Mouse (Mus musculus) cerebellum, postnatal 4 days (tissue): ENCODE measurements around the gene Sdsl.
"Not testable (repeated sequence)": the region's sequence is repeated elsewhere in the genome, so short reads cannot be mapped to it uniquely, and the experiment has no call there.

Experiments
- DNase-seq, 2 experiments: peaks; one replicate each; pipeline ENCODE4 v3.0.0; 2022; ENCODE audit warnings: low spot score in 2 of 2, mixed read lengths in 1 of 2

Sdsl gene

DNA sequence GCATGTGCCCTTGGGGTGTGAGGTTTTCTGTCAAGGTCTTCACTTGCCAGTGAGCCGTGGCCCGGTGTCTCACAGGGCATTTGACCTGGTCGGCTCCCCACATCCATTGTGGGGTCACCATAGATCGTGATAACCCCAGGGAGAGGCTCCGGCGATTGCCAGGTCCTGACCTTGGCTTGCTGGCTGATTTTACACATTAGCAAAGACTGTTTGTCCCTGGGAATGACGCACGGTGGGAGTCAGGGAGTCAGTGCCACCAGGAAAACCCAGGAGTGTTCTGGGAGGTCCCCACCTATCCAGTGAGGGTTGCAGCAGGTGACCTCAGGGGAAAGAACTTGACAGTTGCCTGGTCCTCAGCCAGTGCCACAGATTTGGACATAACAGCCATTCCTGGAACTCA lies at the start of gene Sdsl:
Gene Sdsl, minus strand, starts transcription at position 41 of the 400 bp plus-strand sequence.
- DNase-seq, result no peak

- DNase-seq, result no peak
These were observed 44.9 kb upstream of the Sdsl start for GRCm38 (mm10) chr5:120517552-120517951.

DNA sequence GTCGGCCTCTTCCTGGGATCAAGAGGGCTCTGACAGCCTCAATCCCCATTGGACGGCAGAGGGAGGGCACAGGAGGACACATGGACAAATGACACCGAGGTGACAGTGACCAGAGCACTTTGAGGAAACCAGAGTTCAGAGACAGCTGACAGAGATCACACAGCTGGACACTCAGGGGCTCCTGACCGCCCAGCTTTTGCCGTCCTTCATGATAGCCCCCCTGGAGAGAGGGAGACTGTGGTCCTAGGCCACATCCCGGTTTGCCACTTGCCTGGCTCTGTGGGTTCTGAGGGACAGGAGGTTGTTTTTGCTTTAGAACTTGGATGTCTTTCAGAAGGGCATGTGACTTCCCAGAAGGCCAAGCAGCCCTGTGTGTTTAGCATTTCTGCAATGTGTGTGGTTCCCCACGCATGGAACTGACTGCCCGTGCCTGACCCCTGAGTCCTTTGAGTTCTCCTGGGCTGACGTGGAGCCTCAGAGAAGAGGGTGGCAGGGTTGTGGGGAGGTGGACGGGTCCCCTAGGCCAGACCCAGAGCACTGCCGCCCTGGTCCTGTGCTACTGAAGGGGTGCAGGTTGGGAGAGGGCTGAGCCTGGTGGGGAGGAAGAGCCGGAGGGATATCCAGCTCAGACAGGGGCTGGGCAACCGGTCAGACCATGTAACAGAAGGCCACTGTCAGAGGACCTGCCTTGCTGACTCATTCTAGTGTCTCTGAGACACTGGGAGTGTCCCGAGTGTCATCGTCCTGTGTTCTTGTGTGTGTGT lies 43.8 kb upstream of the Sdsl start:
- no peak for DNase-seq

GRCm38 (mm10) chr5:120515451-120515850 lies 42.8 kb upstream of the Sdsl start:
- DNase-seq, result no peak

DNA sequence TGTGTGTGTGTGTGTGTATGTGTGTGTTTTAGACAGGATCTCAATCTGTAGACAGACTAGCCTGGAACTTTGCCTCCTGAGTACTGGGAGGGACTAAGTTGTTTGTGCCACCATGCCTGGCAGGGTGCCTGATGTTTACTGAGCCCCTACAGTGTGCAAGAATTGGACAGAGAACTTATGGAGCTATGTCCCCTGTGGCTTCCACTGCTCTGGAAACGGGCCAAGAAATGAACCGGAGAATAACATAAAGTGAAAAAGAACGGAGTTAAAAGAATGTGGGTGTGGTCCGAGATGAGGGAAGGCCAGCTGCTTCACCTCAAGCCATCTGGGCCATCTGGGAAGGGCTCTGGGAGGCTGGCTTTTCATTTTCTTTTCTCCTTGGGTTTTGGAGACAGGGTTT lies 42.1 kb upstream of the Sdsl start:
- DNase-seq, result no peak

DNA sequence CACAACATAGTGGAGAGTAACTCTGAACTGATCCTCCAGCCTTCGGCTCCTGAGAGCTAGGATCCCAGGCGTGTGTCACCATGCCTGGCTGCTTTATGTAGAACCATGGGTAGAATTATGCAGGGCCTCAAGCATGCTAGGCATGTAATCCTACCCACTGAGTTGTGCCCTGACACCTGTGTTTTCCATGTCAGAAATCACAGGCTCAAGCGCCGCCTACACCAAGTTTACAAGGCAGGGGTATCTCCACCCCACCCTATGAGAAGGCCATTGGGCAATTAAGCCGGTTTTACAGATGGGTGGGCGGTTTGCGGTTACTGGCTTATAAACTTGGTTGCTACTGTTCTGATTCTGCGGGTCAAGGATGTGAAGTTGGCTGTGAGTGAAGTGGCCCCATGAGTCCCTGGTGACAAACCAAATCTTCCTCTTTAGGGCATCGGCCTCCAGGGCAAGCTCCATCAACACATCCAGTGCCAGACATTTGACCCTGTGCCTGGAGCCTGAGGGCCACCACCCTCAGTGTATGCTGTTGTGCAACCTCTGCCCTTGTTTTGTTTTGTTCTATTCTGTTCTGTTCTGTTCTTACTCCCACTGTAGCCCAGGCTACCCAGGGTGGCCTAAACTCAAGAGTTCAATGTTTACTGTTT lies 41.5 kb upstream of the Sdsl start:
- DNase-seq, result no peak

DNA sequence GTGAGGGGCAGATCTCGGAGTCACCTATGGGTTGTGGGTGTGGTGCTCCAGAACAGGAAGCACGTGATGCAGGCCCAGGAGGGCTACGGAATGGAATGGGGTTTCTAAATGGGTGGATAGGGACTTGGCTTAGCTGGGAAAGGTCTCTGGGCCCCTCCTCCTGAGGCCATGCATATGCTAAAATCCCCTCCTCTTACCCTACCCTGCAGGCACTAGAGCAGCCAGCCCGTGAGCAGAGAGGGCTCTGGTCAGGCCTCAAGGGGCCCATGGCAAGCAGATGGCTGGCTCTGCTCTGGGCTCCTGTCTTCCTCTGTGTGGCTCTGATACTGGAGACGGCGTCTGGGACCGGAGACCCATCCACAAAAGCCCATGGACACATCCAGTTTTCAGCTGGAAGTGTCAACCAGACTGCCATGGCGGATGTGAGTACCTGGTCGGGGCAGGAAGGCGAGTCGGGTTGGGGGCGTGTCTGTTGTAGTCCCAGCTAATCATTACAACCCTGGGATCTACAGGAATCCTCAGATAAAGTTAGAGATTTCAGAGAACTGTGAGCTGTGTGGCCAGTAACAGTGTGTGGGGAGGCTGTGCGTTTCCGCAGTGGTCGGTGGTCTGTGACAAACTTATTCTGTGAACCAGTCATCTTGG lies 40.4 kb upstream of the Sdsl start:
- no peak for DNase-seq

DNA sequence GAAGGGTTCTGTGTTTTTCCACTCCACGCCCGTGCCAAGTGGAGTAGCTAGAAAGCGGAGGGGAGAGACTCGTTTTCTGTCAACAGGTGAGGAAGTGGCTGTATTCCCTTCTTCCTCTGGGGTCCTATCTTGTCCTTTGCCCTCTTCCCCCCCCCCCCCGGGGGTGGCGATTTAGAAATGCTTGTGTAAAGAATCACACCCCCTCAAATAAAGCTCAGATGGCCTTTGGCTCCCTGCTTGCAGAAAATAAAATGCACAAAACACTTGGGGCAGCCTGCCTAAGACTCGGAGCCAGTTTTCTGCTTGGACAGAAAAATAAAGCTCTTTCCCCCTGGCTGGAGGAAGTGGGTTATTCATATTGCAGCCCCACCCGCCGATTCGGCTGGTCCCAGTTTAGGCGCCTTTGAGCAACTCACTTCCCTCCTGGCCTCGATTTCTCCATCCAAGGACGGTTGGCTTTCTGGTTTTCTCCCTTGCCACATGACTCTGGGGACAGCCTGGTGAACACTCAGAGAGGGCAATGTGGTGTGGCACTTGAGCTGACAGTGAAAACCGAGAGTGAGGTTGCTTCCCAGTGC lies 39.1 kb upstream of the Sdsl start:
- no peak for DNase-seq

GRCm38 (mm10) chr5:120510982-120511642 lies 38.5 kb upstream of the Sdsl start, which contains the start of gene Slc8b1:
Gene Slc8b1 (plus strand): TSS chr5:120511168.
- peak; percentile 66 to 87 for DNase-seq

DNA sequence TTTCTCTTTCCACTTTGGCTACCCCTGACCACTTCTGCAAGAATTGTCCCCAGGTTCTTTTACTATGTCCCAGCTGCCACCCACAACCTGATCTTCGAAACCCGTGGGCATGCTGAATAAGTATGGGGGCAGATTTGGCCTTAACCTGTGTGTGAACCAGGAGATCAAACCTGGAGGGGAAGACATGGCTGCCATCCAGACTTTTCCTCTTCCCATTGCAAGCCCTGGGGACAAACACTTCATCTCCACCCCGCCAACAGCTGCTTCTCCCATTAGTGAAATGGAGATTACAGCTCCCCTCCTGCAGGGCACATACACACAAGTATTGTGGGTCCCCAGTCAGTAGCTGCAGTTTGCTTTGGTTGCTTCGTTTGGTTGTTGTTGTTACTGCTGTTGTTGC lies 34.7 kb upstream of the Sdsl start:
- no peak for DNase-seq

GRCm38 (mm10) chr5:120506490-120506889 lies 33.9 kb upstream of the Sdsl start:
- DNase-seq, result no peak

DNA sequence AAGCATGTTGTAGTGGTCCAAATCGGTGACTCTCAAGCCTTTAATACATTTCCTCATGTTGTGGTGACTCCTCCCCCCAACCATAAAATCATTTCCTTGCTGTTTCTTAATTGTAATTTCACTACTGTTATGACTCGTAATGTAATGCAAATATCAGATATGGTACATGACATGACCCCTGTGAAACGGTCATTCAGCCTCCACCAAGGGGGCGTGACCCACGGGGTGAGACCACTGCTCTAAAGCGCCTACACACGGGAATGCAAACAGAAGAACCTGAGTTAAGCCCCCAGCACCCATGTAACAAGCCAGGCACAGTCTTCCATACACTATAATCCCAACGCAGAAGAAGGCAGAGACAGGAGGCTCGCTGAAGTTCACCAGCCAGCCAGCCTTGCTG lies 33.2 kb upstream of the Sdsl start:
- DNase-seq, result no peak

DNA sequence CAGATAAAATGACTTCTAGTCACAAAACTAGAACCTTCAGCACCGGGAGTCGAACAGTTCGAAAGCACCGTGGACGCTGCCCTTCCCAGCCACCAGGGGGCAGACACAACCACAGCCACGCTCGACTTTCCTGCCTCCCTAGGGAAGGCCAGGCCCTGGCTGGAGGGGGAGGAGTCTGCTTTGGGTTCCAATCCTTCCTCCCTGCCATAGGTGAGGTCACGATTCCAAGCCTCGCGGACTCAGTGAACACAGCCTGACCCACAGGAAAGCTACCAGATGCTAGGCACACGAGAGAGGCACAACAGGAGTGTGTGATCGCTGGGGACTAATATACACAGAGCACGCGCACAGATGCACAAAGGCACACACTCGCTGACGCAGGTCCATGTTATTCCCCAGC lies 32.8 kb upstream of the Sdsl start:
- peak in 1 of 2 experiments; percentile 68 for DNase-seq

DNA sequence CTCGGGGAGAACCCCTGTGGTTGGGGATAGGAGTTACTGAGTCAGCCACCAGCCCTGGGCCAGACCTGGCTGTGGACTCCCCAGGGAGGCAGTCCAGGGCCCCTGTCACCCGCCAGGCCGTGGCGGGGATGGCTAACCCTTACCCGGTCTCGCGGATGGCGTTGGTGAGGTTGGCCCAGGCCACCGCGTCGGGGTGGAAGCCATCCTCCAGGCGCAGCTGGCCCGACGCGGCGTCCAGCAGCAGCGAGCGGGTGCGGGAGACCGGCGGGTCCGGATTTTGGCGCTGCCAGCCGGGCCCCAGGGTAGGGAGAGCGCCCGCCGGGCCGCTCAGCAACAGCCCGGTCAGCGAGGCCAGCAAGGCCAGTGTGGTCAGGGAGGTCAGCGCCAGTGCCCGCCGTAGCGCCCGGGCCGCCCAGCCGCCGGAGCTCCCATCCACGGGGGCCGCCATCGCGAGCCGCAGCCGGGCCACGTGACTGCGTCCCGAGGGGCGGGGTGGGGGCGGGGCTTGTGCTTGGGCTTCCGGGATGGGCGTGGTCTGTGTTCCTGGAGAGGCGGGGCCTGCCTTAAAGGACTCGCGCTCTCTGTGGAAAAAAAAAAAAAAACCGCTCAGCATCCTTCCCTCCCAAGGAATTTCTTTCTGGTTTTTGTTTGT lies 30.7 kb upstream of the Sdsl start, which contains the start of gene Plbd2:
Gene Plbd2, minus strand, starts transcription at position 482 of the 652 bp plus-strand sequence.
- DNase-seq, result peak; percentile 78 to 94

- DNase-seq, result no peak
These were observed 30.1 kb upstream of the Sdsl start for GRCm38 (mm10) chr5:120502675-120503143.

- DNase-seq, result peak in 1 of 2 experiments; percentile 22
These were observed 29.6 kb upstream of the Sdsl start for GRCm38 (mm10) chr5:120502147-120502621.

GRCm38 (mm10) chr5:120500609-120501008 lies 28.0 kb upstream of the Sdsl start:
- DNase-seq, result not testable (repeated sequence)

DNA sequence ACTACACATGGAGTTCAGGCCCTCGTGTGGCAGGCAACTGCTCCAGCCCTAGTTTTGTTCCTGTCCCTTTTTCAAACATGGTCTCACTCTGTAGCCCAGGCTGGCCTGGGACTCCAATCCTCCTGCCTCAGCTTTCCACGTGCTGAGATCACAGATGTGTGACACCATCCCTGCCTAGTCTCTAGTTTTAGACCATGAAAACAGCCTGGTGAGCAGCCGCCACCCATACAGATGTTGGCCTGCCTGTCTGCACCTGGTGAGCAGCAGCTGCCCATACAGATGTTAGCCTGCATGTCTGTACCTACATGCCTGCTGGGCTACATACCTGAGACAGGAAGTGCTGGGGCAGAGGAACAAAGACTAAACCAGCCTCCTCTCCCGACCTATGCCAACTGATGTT lies 26.6 kb upstream of the Sdsl start:
- no peak for DNase-seq

GRCm38 (mm10) chr5:120497071-120497470 lies 24.5 kb upstream of the Sdsl start:
- DNase-seq, result no peak

DNA sequence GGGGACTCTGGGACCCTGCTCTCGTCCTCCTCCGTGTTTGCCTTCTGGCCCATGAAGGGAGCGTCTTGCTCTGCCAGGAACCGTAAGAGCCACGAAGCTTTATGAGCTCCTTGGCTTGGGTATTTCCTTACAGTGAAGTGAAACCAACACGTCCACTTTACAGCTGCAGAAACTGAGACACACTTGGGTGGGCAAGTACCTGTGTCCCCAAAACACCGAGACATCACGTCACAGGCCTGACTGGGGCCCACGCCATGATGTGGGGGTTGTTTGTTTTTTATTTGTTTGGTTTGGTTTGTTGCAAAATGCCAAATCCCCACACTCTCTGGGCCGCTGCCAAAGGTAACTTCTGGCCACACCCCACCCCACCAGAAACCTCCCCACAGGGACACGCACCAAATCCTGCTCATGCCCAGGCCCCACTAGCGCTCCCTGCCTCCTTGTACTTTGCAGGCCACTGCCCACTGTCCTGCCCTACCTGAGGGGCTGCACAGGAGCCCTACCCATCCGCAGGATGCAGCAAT lies 23.2 kb upstream of the Sdsl start:
- DNase-seq, result no peak
